Mouse (Mus musculus): Measurements from ENCODE around the gene Maco1.
"Not testable (repeated sequence)": the region's sequence is repeated elsewhere in the genome, so short reads cannot be mapped to it uniquely, and the experiment has no call there.

The Maco1 gene

DNA sequence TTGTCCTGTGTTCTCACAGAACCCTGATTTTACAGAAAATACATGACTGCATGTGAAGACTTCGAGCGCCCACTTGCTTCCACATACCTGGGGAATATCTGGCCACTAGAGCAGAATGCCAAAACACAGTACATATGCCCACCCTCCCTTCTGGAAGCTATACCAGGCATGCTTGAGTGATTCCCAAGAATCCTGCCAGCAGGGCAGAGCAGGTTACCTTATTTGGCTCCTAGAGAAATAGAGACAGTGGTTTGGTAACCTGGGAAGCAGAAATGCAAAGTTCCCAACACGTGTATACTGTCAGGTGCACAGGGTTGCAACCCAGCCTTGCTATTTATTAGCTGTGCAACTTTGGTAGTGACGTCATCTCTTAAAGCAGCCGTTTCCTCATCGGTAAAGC is 8.7 kb upstream of the Maco1 start:
- DNase-seq (ENCODE audit: low spot score in 2 of 2), result no peak

DNA sequence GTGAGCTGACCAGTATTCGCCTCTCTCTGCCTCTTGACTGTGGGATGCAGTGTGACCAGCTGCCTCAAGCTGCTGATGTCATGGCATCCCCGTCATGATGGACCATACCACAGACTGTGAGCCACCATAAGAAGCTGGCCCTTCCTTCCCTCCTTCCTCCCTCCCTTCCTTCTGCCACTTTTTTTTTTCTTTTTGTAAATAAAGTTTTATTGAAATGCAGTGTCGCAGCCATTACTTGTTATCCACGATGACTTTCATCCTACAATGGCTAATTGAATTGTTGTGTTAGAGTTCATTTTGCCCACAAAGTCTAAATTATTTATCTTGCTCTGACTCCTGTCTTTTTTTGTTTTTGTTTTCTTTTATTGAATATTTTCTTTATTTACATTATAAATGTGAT is 5.3 kb upstream of the Maco1 start:
- no peak for DNase-seq (ENCODE audit: low spot score in 2 of 2)

DNA sequence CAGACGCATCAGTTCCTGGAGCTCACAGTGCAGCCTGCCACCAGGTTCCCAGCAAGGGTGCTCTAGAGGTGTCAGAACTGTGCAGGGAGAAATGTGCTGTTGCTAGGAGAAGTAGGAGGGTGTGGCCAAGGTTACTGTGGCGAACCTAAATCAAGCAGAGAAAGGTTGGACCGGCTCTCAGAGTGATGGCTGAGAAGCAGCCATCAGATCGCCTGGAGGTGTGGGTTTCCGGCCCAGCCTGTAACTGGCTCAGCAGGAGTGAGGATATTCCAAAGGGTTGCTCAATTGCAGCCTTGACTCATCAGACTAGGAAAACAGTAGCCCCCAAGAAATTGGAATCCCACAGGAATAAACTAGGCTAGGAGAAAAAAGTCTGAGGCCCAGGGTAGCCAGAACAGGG is 3.4 kb upstream of the Maco1 start:
- no peak for DNase-seq (ENCODE audit: low spot score in 2 of 2)

DNA sequence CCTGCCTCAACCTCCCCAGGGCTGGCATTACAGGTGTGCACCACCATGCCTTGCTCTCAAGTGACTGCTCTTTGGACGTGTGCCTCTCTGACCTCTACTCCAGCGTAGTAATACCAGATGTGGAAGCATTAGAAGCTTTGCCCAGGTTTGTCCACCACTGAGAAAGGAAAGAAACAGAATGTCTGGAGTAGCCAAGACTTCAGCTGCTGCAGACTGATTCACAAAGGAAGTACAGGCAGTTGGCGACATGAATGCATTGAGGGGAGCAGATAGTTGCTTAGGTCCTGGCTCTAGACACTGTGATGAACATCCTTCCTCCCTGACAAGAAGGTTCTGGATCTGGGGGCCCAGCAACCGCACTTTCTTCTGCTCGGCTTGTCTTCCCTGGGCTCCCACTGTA is 2.9 kb upstream of the Maco1 start:
- no peak for DNase-seq (ENCODE audit: low spot score in 2 of 2)

DNA sequence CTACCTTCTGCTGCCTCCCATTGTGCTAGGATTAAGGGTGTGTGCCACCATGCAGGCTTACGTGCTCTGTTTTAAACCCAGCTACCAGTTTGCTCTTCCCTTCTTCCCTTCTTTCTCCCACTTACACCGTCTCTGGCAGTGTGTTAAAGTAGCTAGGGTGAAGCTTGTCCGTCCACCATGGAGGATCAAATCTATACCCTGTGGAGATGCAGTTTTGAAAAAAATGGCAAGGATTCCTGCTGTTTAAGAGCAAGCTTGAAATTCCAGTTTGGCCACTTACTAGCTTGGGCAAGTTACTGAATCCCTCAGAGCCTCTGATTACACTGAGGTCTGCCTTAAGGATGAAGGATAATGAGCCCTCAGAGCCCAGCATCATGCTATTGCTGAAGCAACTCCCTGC is 2.2 kb upstream of the Maco1 start:
- DNase-seq (ENCODE audit: low spot score in 2 of 2), result no peak

DNA sequence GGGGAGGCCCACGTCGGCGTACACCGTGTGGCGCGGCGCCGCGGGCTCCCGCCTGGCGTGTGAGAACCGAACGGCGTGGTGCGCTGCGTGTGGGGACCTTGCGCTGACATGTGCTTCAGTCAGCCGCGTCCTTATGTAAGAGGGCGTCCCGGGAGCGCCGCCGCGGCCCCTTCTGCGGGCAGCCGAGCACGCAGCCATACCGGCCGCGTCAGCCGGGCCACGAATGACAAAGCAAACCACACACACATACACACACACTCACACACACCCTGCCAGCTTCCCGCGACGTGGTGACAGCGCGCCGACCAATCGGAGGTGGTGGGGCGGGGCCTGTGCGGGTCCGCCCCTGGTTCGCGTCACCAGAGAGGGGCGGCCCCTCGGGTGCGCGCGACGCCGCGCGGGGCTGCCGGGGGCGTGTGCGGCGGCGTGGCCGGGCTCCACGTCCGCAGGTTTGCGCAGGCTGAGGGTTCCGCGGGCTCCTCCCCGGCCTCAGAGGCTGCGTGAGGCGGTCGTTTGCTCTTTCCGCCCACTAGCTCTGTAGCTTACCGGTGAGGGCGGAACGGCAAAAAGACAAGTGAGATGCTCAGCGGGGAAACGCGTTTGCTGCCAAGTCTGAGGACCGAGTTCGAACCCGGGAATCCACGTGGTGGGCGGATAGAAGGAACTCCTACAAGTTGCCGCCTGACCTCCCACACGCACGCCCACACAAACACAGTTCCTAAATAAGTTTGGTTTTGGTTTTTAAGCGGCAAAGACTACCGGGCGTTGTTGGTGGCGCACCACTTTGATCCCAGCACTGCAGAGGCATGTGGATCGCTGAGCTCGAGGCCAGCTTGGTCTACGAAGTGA is 716 bp upstream of the Maco1 start:
- peak; percentile 90 to 93 for DNase-seq (ENCODE audit: low spot score in 2 of 2)

DNA sequence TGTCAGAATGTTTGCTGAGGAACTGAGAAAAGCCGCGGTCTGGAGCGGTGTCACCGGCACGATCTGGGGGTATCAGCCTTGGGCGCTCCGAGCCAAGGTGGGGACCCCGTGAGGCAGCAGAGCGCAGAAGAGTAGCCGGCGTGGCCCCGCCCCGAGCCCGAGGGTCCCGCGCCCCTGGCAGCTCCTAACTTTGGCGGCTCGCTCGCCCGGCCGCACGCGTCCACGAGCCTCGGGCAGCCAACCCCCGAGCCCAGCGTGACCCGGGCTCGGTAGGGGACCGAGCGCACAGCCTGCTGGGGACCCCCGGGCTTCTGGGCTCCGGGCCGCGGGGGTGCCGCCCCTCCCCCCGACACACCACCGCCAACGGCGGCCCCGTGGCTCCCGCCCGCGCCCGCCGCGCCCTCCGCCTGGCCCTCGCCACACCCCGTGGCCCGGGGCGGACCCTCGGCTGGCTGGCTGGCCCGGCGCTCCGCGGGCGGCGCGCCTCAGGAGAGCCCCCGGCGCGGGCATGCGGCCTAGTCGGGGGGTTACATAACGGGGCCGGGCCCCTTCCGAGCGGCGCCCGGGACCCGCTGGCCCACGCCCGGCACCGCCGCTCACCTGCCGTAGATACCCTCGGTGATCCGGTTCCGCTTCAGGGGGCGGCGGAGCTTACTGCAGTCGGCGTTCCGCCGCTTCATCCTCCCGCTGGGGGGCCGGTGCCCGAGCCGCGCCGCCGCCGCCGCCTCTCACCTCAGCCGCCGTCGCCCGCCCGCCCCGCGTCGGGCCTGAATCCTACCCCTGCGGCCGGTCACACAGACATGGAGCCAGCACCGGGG is 498 bp downstream of the Maco1 start:
- DNase-seq (ENCODE audit: low spot score in 2 of 2), result peak; percentile 45 to 48

DNA sequence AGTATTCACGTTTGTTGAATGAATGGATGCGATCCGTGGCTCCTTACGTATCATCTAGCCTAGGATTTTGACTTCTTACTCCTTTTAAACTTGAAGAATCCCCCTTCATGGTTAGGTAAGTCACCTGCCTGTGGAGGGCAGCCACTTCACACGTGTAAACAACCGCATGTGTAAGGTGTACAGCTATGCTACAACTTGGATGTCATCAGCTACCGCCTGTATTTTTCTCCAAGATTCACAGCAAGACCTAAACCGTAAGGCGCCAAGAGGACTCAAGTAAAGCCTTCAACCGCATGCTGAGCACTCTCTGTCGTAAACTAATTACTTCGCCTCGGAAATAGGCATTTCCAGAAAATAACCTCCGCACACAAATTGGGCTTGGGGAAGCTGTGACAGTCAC is 1.3 kb downstream of the Maco1 start:
- no peak for DNase-seq (ENCODE audit: low spot score in 2 of 2)

DNA sequence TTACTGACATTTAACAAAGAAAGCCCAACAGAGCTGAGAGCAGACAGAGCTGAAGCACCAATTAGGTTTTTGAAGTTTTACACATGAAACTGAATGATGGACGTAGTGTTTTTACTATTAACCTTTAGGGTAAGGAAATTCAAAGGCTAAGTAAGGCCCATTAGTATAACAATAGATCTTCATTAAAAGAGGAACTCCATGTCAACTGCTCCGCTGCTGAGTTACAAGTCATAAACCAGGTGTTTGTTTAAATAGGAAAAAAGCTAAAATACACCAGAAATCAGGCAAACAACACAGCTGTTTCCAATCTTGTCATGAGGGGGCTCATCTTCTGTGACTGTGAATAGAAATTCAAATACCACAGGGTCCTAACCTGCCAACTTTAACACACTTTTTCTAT is 1.9 kb downstream of the Maco1 start:
- no peak for DNase-seq (ENCODE audit: low spot score in 2 of 2)

DNA sequence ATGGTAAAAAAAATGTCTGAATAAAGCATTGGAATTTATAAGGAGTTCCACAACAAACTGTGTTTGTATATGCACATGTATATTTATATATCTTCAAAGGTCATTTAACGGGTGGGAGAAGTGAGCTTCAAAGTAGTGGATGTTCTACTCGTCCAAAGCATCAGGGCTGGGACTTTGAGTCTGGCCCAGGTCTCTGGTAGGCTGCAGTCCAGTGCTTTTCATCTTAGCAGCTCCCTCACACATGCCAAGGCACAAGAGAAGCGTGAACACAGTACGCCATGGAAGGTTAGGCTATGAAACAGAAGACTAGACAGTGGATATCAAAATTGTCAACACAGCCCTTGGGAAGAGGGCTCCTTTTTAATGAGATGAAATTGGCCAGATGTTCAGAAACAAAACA is 2.6 kb downstream of the Maco1 start:
- no peak for DNase-seq (ENCODE audit: low spot score in 2 of 2)

DNA sequence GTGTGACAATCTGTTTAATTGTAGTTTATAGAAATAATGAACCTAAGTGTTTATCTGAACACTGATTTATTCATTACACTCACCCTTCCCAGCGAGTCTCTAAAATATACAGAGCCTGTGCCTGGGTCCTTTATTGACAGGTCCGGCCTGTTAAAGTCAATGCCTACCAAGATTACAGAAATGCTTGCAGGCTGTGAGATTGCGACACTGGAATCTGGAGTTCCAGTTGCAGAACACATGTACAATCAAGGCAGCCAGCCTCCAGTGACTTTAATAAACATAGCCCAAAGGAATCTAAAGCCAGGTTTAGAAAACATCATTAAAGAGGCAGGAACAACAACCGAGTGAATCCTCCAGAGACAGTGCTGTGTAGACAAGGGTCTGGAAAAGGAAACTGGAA is 5.6 kb downstream of the Maco1 start:
- DNase-seq (ENCODE audit: low spot score in 2 of 2), result no peak

DNA sequence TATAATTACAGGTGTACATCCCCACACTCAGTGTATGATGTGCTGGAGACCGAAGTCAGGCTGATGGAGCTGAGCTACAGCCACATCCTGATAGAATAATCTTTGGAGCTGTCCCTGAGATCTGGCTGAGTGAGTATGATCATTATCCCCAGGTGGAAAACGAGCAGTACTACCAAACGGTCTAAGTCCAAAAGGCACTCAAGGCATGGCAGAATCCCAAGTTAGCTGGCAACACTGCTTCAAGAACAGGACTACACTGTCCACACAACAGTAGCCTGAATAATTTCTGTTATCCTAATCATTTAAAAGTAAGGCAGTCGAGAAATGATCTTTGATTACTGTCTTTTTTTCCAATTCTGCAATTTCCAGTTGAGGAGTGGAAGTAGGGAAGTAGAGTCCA is 9.6 kb downstream of the Maco1 start:
- DNase-seq (ENCODE audit: low spot score in 2 of 2), result no peak

DNA sequence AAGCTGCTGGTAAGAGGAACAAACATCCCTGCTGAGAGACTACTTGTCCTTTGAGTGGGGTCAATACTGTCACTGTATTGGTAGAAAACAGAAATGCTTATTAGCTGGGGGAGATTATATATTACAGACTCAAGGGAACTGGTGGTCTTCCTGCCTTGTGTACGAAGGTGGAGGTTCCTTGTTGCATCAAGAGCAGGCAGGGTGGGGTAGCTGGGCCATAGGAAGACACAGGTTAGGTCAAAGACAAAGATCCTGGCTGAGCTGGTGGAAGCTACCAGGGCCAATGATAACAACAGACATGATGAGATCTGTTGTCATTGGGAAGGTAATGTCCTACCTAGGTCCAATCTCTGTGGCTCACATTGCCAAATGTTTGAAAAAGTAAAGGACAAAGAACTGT is 12.9 kb downstream of the Maco1 start:
- no peak for DNase-seq (ENCODE audit: low spot score in 2 of 2)

DNA sequence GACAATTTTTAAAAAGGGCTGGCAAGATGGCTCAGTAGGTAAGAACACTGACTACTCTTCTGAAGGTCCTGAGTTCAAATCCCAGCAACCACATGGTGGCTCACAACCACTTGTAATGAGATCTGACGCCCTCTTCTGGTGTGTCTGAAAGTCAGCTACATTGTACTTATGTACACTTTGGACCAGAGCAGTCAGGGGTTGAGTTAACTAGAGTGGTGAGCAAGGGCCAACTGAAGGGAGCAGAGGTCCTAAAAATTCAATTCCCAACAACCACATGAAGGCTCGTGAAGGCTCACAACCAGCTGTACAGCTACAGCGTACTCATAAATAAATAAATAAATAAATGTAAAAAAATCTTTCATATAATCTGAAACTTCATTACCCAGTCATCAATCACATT is 14.4 kb downstream of the Maco1 start:
- DNase-seq (ENCODE audit: low spot score in 2 of 2), result not testable (repeated sequence)

DNA sequence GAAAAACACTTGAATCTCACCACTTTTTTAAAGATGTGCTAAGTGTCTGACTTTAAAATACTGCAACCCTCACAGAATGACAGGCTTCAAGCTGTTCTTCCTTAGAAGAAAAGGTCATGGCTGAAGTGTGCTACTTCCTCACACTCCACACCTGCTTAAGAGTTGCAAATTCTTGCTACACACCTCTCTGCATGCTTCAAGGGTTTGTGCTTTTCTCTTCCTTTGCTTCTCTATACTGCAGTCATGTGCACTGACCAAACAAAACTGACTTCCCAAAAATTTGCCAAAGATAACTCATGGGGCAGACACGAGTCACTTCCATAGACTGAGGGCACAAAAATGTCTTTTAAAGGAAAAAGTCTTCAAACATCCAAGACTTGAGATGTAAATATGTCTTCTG is 14.9 kb downstream of the Maco1 start:
- peak; percentile 28 to 50 for DNase-seq (ENCODE audit: low spot score in 2 of 2)

DNA sequence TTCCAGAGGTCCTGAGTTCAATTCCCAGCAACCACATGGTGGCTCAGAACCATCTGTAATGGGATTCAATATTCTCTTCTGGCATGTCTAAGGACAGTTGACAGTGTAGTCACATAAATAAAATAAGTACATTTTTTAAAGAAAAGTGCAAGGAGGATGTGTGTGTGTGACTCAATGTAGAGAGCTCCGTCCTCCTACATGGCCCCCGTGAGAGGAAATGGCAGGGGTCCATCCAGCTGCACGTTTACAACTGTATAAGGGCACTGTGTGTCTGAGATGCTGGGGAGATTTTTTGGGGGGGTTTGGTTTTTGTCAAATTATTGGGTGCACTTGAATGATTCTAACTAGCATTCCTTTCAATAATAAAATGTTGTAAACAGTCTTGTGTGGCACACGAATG is 17.7 kb downstream of the Maco1 start:
- DNase-seq (ENCODE audit: low spot score in 2 of 2), result no peak

DNA sequence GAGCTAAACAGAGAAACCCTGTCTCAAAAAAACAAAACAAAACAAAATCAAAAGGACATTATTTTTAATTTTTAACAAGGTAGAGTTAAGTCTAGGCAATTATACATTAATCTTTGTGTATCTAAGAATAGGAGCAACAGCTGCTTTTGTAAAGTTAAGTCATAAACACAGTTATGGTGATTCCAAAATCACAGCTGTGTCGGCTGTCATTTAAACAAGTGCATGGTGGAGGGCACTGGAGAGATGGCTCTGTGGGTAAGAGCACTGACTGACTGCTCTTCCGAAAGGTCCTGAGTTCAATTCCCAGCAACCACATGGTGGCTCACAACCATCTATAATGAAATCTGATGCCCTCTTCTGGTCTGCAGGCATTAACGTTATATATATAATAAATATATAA is 21.2 kb downstream of the Maco1 start:
- DNase-seq (ENCODE audit: low spot score in 2 of 2), result no peak

DNA sequence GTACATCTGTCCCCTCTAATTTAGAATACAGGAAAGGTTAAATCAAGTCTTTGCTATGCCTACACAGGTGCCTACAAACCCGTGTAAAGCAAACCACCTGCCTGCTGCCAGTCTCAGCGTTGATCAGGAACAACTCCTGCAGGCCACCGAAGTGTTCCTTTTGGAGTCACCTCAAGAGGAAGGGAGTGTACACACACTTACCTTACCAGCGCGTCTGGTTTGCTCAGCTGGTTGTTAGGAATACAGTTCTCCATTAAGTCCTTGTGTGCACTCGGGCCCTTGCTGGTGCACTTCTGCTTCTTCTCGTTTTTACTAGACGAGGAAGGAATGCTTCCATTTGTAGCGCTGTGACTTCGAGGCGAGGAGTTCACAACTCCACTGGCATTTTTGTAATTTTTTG is 25.3 kb downstream of the Maco1 start:
- DNase-seq (ENCODE audit: low spot score in 2 of 2), result no peak

DNA sequence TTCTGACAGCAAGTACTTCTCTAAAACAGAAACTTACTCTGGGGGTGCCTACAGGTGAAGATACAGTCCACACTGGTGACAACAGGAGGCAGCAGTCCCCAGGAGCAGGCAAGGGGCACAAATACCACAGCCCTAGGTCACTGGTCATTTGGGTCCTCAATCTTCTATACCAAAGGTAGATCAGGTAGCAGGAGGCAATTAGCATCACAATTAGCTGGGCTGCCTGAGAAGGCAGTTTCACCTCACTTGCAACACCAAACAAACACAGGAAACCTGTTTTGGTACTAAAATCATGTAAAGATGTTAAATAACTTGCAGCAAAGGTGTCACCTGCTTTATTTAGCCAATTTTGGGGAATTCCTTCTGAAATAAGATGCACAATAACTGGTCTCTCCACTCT is 26.8 kb downstream of the Maco1 start:
- no peak for DNase-seq (ENCODE audit: low spot score in 2 of 2)

DNA sequence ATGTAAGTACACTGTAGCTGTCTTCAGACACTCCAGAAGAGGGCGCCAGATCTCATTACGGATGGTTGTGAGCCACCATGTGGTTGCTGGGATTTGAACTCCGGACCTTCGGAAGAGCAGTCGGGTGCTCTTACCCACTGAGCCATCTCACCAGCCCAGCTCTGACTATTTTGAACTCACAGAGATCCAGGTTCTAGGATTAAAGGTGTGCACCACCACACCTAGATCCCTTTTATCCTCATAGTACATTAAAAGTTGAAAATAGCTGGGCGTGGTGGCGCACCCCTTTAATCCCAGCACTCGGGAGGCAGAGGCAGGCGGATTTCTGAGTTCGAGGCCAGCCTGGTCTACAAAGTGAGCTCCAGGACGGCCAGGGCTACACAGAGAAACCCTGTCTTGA is 27.3 kb downstream of the Maco1 start:
- DNase-seq (ENCODE audit: low spot score in 2 of 2), result not testable (repeated sequence)

DNA sequence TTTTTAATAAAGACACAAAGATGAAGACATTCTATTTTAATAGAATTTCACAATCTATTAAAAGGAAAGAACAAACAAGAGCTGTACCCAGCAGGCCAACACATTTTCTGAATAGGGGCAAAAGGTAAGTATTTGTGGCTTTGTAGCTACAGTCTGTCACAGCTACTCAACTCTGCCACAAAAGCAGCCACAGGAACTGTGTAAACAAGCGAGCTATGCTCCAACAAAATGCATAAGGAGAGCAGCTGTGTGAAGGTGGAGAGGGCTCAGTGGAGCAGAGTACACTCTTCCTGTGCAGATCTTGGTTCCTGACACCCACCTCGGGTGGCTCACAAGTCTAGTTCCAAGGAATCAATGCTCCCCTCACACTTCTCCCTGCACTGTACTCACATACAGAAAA is 29.6 kb downstream of the Maco1 start:
- DNase-seq (ENCODE audit: low spot score in 2 of 2), result no peak

DNA sequence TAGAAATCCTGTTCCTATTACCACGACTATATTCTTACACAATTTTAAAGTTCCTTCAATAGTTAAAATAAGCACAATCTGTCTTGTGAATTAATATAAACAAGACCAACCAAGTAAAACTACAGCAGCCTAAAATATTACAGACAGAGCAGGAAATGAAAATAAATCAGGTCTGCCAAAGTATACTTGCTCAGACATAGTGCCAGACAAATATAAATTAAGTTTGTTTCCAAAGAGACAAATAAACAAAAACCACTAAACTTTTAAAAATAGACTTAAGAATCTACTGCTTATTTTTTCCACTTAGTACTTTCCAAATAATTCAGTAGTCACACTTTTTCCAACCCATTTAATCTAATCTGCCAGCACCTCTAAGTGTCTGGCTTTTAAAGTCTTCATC is 32.1 kb downstream of the Maco1 start:
- no peak for DNase-seq (ENCODE audit: low spot score in 2 of 2)

DNA sequence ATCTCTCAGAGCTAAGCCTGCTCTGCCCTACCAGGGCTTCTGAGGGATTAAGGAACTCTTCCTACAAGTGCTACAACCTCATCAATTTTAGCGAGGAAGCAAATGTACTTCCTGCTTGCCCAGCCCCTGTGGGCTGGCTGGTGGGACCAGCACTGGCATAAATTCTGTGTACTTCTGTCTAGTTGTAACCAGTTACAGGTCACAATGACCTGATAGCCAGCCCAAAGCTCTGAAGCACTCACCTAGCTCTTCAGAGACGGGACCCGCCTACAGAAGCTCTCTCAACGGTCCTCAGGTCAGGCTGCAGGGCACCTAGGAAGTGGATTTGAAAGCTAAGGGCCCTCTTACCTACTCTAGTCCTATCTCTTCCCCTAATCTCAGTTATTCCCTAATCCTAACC is 35.4 kb downstream of the Maco1 start:
- DNase-seq (ENCODE audit: low spot score in 2 of 2), result no peak
